Mouse (Mus musculus) forebrain, embryonic 14.5 days (tissue): ENCODE data around the gene Antxr2. TPM values are rescaled to one million over a fixed set of nuclear protein-coding genes. Genes with fewer than 3 reads are reported as not detected.

Experiments used
- ATAC-seq: fragments of 200-750 bp; cut with Nextera tagmentation; 2 replicates; pipeline ENCODE4 v1.8.0; 2017; ENCODE audit warnings: mild to moderate bottlenecking, moderate library complexity
- DNase-seq: peaks from one replicate; pipeline ENCODE4 v3.0.0-alpha.2; 2015; ENCODE audit warnings: low spot score
- H3K27ac ChIP-seq: fragments of 300-500 bp; sonication (generic); 2 replicates; pipeline ENCODE4 v1.5.1; 2014; ENCODE audit warnings: low read depth, mild to moderate bottlenecking, control low read depth, low read length, moderate library complexity
- H3K27me3 ChIP-seq: fragments of 300-500 bp; sonication (generic); replicated peaks from 2 replicates; pipeline ENCODE4 v1.6.1; 2014; ENCODE audit warnings: low read length, control low read depth, mixed read lengths; ENCODE audit not compliant: control insufficient read depth, insufficient read depth
- H3K36me3 ChIP-seq: fragments of 300-500 bp; sonication (generic); 2 replicates; pipeline ENCODE4 v1.6.1; 2014; ENCODE audit warnings: low read length, control low read depth; ENCODE audit not compliant: control insufficient read depth, insufficient read depth
- H3K4me1 ChIP-seq: fragments of 300-500 bp; sonication (generic); 2 replicates; pipeline ENCODE4 v1.6.1; 2014; ENCODE audit warnings: antibody characterized with exemption, low read length, control low read depth; ENCODE audit not compliant: control insufficient read depth, insufficient read depth
- H3K4me2 ChIP-seq: fragments of 300-500 bp; sonication (generic); 2 replicates; pipeline ENCODE4 v1.6.1; 2014; ENCODE audit warnings: mild to moderate bottlenecking, control low read depth, low read length
- H3K4me3 ChIP-seq: fragments of 300-500 bp; sonication (generic); 2 replicates; pipeline ENCODE4 v1.5.1; 2014; ENCODE audit warnings: low read depth, low read length, control low read depth
- H3K9ac ChIP-seq: fragments of 300-500 bp; sonication (generic); 2 replicates; pipeline ENCODE4 v1.6.1; 2014; ENCODE audit warnings: mild to moderate bottlenecking, low read length, control low read depth, moderate library complexity
- H3K9me3 ChIP-seq: fragments of 300-500 bp; sonication (generic); replicated peaks from 2 replicates; pipeline ENCODE4 v1.6.1; 2016; ENCODE audit warnings: low read length, control low read depth, mixed read lengths; ENCODE audit not compliant: control insufficient read depth
- WGBS: fragments of 180-500 bp; shearing (Covaris S2); extraction: QIAGEN DNeasy Blood & Tissue Kit; methylation state at CpG from one replicate; pipeline ENCODE4 v1.1.7; 2014; 5-methylcytosine and 5-hydroxymethylcytosine counted together
- polyA plus RNA-seq: library from polyadenylated mRNA; unstranded; fragments of >200 nt; fragmentation: Nextera tagmentation; extraction: Ambion mirVana; gene quantifications from 2 replicates; pipeline ENCODE4 v1.2.1, GENCODE M21; 2014

Antxr2 gene
- polyA plus RNA-seq, 1 experiment from 2014 or later = 3.5 TPM

GRCm38 (mm10) chr5:97846503-97846902 lies 184.3 kb downstream of the Antxr2 start:
- Histone ChIP-seq H3K4me3 (no peak overlapping the region), H3K36me3 (no peaks in the 10 kb centered on the region), H3K9ac (no peak overlapping the region), H3K27me3 (no peaks in the 10 kb centered on the region), H3K4me2 (no peak overlapping the region), H3K9me3 (no peaks in the 10 kb centered on the region), H3K4me1 (no peaks in the 10 kb centered on the region), H3K27ac (no peak overlapping the region)
- WGBS = 94% methylated on average over 2 of the region's 2 CpGs
- DNase-seq (no peak), ATAC-seq (no peak)

- Histone ChIP-seq H3K4me1 (no peaks in the 10 kb centered on the region), H3K4me2 (no peak overlapping the region), H3K27ac (no peak overlapping the region), H3K27me3 (no peaks in the 10 kb centered on the region), H3K9me3 (no peaks in the 10 kb centered on the region), H3K9ac (no peak overlapping the region), H3K4me3 (no peak overlapping the region), H3K36me3 (no peaks in the 10 kb centered on the region)
- ATAC-seq = no peak
- WGBS = 79% methylated on average over 1 of the region's 1 CpGs
- DNase-seq = no peak
These were observed 188.8 kb downstream of the Antxr2 start for GRCm38 (mm10) chr5:97842016-97842415.

- no peak overlapping the region for H3K4me3 ChIP-seq
- no peaks in the 10 kb centered on the region for H3K9me3 ChIP-seq
These were observed 190.9 kb downstream of the Antxr2 start for GRCm38 (mm10) chr5:97839924-97840279.

GRCm38 (mm10) chr5:97839271-97839923 lies 191.4 kb downstream of the Antxr2 start:
- no peak overlapping the region for H3K4me2 ChIP-seq
- H3K36me3 ChIP-seq = no peaks in the 10 kb centered on the region
- no peaks in the 10 kb centered on the region for H3K4me1 ChIP-seq
- no peak overlapping the region for H3K4me3 ChIP-seq
- no peak overlapping the region for H3K9ac ChIP-seq
- no peak for ATAC-seq
- no peak overlapping the region for H3K27ac ChIP-seq
- 73% methylated on average over 3 of the region's 3 CpGs for WGBS
- no peaks in the 10 kb centered on the region for H3K9me3 ChIP-seq
- DNase-seq = no peak
- H3K27me3 ChIP-seq = no peaks in the 10 kb centered on the region

More at GRCm38 (mm10) chr5:97839924-97840279, 190.9 kb downstream of the Antxr2 start:
- H3K27ac ChIP-seq = no peak overlapping the region
- ATAC-seq (no peak), DNase-seq (no peak)
- H3K36me3 ChIP-seq = no peaks in the 10 kb centered on the region
- no peaks in the 10 kb centered on the region for H3K27me3 ChIP-seq
- no peak overlapping the region for H3K4me2 ChIP-seq
- H3K4me1 ChIP-seq = no peaks in the 10 kb centered on the region
- H3K9ac ChIP-seq = no peak overlapping the region

GRCm38 (mm10) chr5:97837333-97837732 lies 193.5 kb downstream of the Antxr2 start:
- no peaks in the 10 kb centered on the region for H3K9me3 ChIP-seq
- ATAC-seq = peak; percentile 20; the same call in 1 of the 2 replicates
- H3K27ac ChIP-seq = no peak overlapping the region
- no peak for DNase-seq
- WGBS = 96% methylated on average over 2 of the region's 2 CpGs
- no peaks in the 10 kb centered on the region for H3K27me3 ChIP-seq
- H3K4me2 ChIP-seq = no peak overlapping the region
- no peak overlapping the region for H3K4me3 ChIP-seq
- no peaks in the 10 kb centered on the region for H3K4me1 ChIP-seq
- no peak overlapping the region for H3K9ac ChIP-seq
- no peaks in the 10 kb centered on the region for H3K36me3 ChIP-seq

GRCm38 (mm10) chr5:97835418-97835817 lies 195.4 kb downstream of the Antxr2 start:
- Histone ChIP-seq H3K36me3 (no peaks in the 10 kb centered on the region), H3K4me1 (no peaks in the 10 kb centered on the region), H3K4me3 (no peak overlapping the region), H3K27ac (no peak overlapping the region), H3K27me3 (no peaks in the 10 kb centered on the region), H3K4me2 (no peak overlapping the region), H3K9ac (no peak overlapping the region), H3K9me3 (no peaks in the 10 kb centered on the region)
- no peak for ATAC-seq
- DNase-seq = no peak
- WGBS = 60% methylated on average over 2 of the region's 2 CpGs

- no peak overlapping the region for H3K9ac ChIP-seq
- DNase-seq (no peak), ATAC-seq (no peak)
- no peak overlapping the region for H3K27ac ChIP-seq
- WGBS = 72% methylated on average over 1 of the region's 1 CpGs
- no peaks in the 10 kb centered on the region for H3K36me3 ChIP-seq
- H3K4me1 ChIP-seq = no peaks in the 10 kb centered on the region
- H3K9me3 ChIP-seq = no peaks in the 10 kb centered on the region
- H3K4me3 ChIP-seq = no peak overlapping the region
- no peak overlapping the region for H3K4me2 ChIP-seq
- no peaks in the 10 kb centered on the region for H3K27me3 ChIP-seq
These were observed 196.1 kb downstream of the Antxr2 start for GRCm38 (mm10) chr5:97834770-97835169.

Other genes with a start within 250 kb of the Antxr2 start
- 5.0 and 6.7 TPM in 2 replicates for gene Prdm8, start 136.2 kb upstream of the Antxr2 start, polyA plus RNA-seq
- gene Fgf5, start 223.1 kb upstream of the Antxr2 start, polyA plus RNA-seq = 0.29 and 0.78 TPM in 2 replicates